Mouse (Mus musculus) megakaryocyte, embryonic 14.5 days (primary cell): ENCODE results near the gene Cryaa.

ENCODE experiments used
- FLI1 ChIP-seq: IDR thresholded peaks from 2 replicates; pipeline ENCODE4 v1.6.1; 2012; ENCODE audit warnings: low read length, inconsistent platforms, mixed read lengths
- GATA1 ChIP-seq: IDR thresholded peaks from 3 replicates; pipeline ENCODE4 v1.6.1; 2012; ENCODE audit warnings: mixed read lengths, low read length, inconsistent platforms, borderline replicate concordance

DNA sequence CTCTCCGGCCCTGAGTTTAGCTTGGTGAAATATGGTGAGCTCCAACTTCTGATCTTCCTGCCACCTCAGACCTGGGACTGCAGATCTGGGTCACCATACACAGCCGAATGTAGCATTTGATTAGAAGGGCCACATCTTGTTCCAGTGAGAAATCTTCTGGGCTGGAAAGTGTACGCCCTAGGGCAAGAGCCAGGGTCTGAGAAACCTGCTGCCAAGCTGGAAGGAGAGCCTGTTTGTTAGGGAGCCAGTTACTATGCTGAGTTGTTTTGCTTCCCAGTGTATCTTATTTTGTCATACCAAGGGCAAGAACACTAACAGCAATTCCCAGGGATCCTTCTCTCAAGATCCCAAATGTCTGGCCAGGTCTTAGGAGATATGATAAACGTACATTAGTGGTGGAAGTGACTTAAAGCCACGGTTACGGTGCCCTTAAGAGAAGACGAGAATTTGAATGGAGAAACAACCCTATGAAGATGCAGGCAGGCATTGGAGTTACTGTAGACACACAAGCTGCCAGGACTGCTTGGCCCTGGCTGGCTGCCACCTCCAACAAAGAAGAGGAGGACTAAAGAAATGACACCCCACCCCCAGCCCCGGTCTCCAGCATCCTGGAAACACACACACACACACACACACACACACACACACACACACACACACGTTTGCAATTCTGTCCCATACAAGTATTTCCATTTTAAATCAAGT is 39.6 kb upstream of the Cryaa start:
- no peak for TF ChIP-seq FLI1
- TF ChIP-seq GATA1: no peak
